Mouse (Mus musculus) E14TG2a.4 (cell line): ENCODE results near the gene Olfr288.

Source experiments
- CTCF ChIP-seq: conservative IDR thresholded peaks from 2 replicates; pipeline ENCODE4 v1.5.1; 2014; ENCODE audit warnings: low read length
- NANOG ChIP-seq: IDR thresholded peaks from 2 replicates; pipeline ENCODE4 v1.6.1; 2014; ENCODE audit warnings: borderline replicate concordance, low read length, mixed read lengths

DNA sequence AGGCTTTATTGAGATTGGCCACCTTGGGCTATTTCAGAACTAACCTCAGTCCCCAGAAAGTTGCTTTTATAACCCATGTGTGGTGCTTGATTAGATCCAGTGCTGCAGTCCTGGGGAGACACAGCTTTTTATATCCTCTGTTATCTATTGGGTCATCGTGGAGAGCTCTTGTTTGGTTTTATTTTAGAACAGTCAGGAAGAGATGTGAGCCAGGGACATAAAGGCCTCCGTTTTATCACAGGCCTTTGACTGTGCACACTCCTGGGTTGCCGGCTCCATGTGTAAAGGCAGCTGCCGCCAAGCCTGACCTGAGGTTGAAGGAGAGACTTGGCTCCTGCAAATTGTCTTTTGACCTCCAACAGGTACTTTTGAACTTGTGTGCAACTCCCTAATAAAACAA is 32.8 kb downstream of the Olfr288 start:
- no peak for TF ChIP-seq CTCF
- no peak for TF ChIP-seq NANOG
